Mouse (Mus musculus): ENCODE data around the gene Lrp6. TPM values are rescaled to one million over a fixed set of nuclear protein-coding genes. Genes with fewer than 3 reads are reported as not detected.
A peak's percentile ranks its signal among the peaks of the same experiment; 100 is the strongest.

Lrp6 gene
- polyA plus RNA-seq, 1 experiment = 39.6 TPM

- Histone ChIP-seq H3K36me3 (ENCODE audit: control insufficient read depth, insufficient read depth, low read length) (peaks cover 2% of the 10 kb centered on the region), H3K4me3 (ENCODE audit: insufficient read depth, low read depth, low read length) (no peak overlapping the region), H3K27me3 (replicated peaks; ENCODE audit: control insufficient read depth, insufficient read depth, low read length) (no peaks in the 10 kb centered on the region), H3K27ac (ENCODE audit: insufficient read depth, low read depth, low read length) (no peak overlapping the region), H3K4me1 (ENCODE audit: control insufficient read depth, insufficient read depth, low read length) (peaks cover 32% of the 10 kb centered on the region)
- no peak for TF ChIP-seq CTCF (conservative IDR thresholded peaks at IDR 0.05; ENCODE audit: insufficient read depth, insufficient read length, low read depth, low read length)
- TF ChIP-seq POLR2A (IDR thresholded peaks at IDR 0.05; ENCODE audit: low read depth, low read length) = no peak
- whole genome bisulfite sequencing = 70% methylated on average over 5 of the region's 5 CpGs
- DNase-seq = no peak
These were observed 40.5 kb downstream of the Lrp6 start for GRCm38 (mm10) chr6:134526275-134526674.

- H3K4me1 ChIP-seq (ENCODE audit: control insufficient read depth, insufficient read depth, low read length) = peaks cover 24% of the 10 kb centered on the region
- no peak overlapping the region for H3K4me3 ChIP-seq (ENCODE audit: insufficient read depth, low read depth, low read length)
- no peaks in the 10 kb centered on the region for H3K27me3 ChIP-seq (replicated peaks; ENCODE audit: control insufficient read depth, insufficient read depth, low read length)
- no peak overlapping the region for H3K27ac ChIP-seq (ENCODE audit: insufficient read depth, low read depth, low read length)
- no peak for DNase-seq
- TF ChIP-seq POLR2A (IDR thresholded peaks at IDR 0.05; ENCODE audit: low read depth, low read length) (no peak), CTCF (conservative IDR thresholded peaks at IDR 0.05; ENCODE audit: insufficient read depth, insufficient read length, low read depth, low read length) (no peak)
- WGBS = 53% methylated on average over 10 of the region's 10 CpGs
- peaks cover 2% of the 10 kb centered on the region for H3K36me3 ChIP-seq (ENCODE audit: control insufficient read depth, insufficient read depth, low read length)
These were observed 45.4 kb downstream of the Lrp6 start for GRCm38 (mm10) chr6:134521411-134521810.

- H3K4me1 ChIP-seq (ENCODE audit: control insufficient read depth, insufficient read depth, low read length) = peaks cover 26% of the 10 kb centered on the region
- H3K27me3 ChIP-seq (replicated peaks; ENCODE audit: control insufficient read depth, insufficient read depth, low read length) = no peaks in the 10 kb centered on the region
- no peak overlapping the region for H3K27ac ChIP-seq (ENCODE audit: insufficient read depth, low read depth, low read length)
- no peak for DNase-seq
- WGBS = 31% methylated on average over 3 of the region's 3 CpGs
- peaks cover 2% of the 10 kb centered on the region for H3K36me3 ChIP-seq (ENCODE audit: control insufficient read depth, insufficient read depth, low read length)
- TF ChIP-seq CTCF (conservative IDR thresholded peaks at IDR 0.05; ENCODE audit: insufficient read depth, insufficient read length, low read depth, low read length) = no peak
- no peak for TF ChIP-seq POLR2A (IDR thresholded peaks at IDR 0.05; ENCODE audit: low read depth, low read length)
- no peak overlapping the region for H3K4me3 ChIP-seq (ENCODE audit: insufficient read depth, low read depth, low read length)
These were observed 45.9 kb downstream of the Lrp6 start for GRCm38 (mm10) chr6:134520821-134521220.

GRCm38 (mm10) chr6:134518450-134518849 is 48.3 kb downstream of the Lrp6 start:
- no peak for TF ChIP-seq POLR2A (IDR thresholded peaks at IDR 0.05; ENCODE audit: low read depth, low read length)
- no peak for TF ChIP-seq CTCF (conservative IDR thresholded peaks at IDR 0.05; ENCODE audit: insufficient read depth, insufficient read length, low read depth, low read length)
- 69% methylated on average over 5 of the region's 5 CpGs for WGBS

GRCm38 (mm10) chr6:134517141-134517540 is 49.6 kb downstream of the Lrp6 start:
- Histone ChIP-seq H3K27ac (ENCODE audit: insufficient read depth, low read depth, low read length) (no peak overlapping the region), H3K27me3 (replicated peaks; ENCODE audit: control insufficient read depth, insufficient read depth, low read length) (no peaks in the 10 kb centered on the region), H3K4me1 (ENCODE audit: control insufficient read depth, insufficient read depth, low read length) (peaks cover 35% of the 10 kb centered on the region), H3K4me3 (ENCODE audit: insufficient read depth, low read depth, low read length) (no peak overlapping the region), H3K36me3 (ENCODE audit: control insufficient read depth, insufficient read depth, low read length) (peaks cover 2% of the 10 kb centered on the region)
- TF ChIP-seq POLR2A (IDR thresholded peaks at IDR 0.05; ENCODE audit: low read depth, low read length) (no peak), CTCF (conservative IDR thresholded peaks at IDR 0.05; ENCODE audit: insufficient read depth, insufficient read length, low read depth, low read length) (no peak)
- DNase-seq = no peak
- WGBS = 52% methylated on average over 4 of the region's 4 CpGs

More at GRCm38 (mm10) chr6:134518450-134518849, 48.3 kb downstream of the Lrp6 start:
- H3K4me1 ChIP-seq (ENCODE audit: control insufficient read depth, insufficient read depth, low read length) = peaks cover 30% of the 10 kb centered on the region
- no peak overlapping the region for H3K4me3 ChIP-seq (ENCODE audit: insufficient read depth, low read depth, low read length)
- no peak for DNase-seq
- H3K27ac ChIP-seq (ENCODE audit: insufficient read depth, low read depth, low read length) = no peak overlapping the region
- H3K27me3 ChIP-seq (replicated peaks; ENCODE audit: control insufficient read depth, insufficient read depth, low read length) = no peaks in the 10 kb centered on the region
- peaks cover 2% of the 10 kb centered on the region for H3K36me3 ChIP-seq (ENCODE audit: control insufficient read depth, insufficient read depth, low read length)

GRCm38 (mm10) chr6:134515416-134515815 is 51.3 kb downstream of the Lrp6 start:
- Histone ChIP-seq H3K4me1 (ENCODE audit: control insufficient read depth, insufficient read depth, low read length) (peaks cover 34% of the 10 kb centered on the region), H3K36me3 (ENCODE audit: control insufficient read depth, insufficient read depth, low read length) (peaks cover 2% of the 10 kb centered on the region), H3K4me3 (ENCODE audit: insufficient read depth, low read depth, low read length) (no peak overlapping the region), H3K27me3 (replicated peaks; ENCODE audit: control insufficient read depth, insufficient read depth, low read length) (no peaks in the 10 kb centered on the region), H3K27ac (ENCODE audit: insufficient read depth, low read depth, low read length) (no peak overlapping the region)
- TF ChIP-seq POLR2A (IDR thresholded peaks at IDR 0.05; ENCODE audit: low read depth, low read length) (no peak), CTCF (conservative IDR thresholded peaks at IDR 0.05; ENCODE audit: insufficient read depth, insufficient read length, low read depth, low read length) (no peak)
- peak; percentile 61 for DNase-seq
- WGBS = 52% methylated on average over 4 of the region's 4 CpGs

GRCm38 (mm10) chr6:134513896-134514510 is 52.8 kb downstream of the Lrp6 start:
- Histone ChIP-seq H3K36me3 (ENCODE audit: control insufficient read depth, insufficient read depth, low read length) (no peaks in the 10 kb centered on the region; the same call in 1 of the 2 replicates), H3K27me3 (replicated peaks; ENCODE audit: control insufficient read depth, insufficient read depth, low read length) (no peaks in the 10 kb centered on the region), H3K4me1 (ENCODE audit: control insufficient read depth, insufficient read depth, low read length) (peaks cover 41% of the 10 kb centered on the region), H3K27ac (ENCODE audit: insufficient read depth, low read depth, low read length) (no peak overlapping the region), H3K4me3 (ENCODE audit: insufficient read depth, low read depth, low read length) (no peak overlapping the region)
- 43% methylated on average over 3 of the region's 3 CpGs for WGBS
- TF ChIP-seq POLR2A (IDR thresholded peaks at IDR 0.05; ENCODE audit: low read depth, low read length) (no peak), CTCF (conservative IDR thresholded peaks at IDR 0.05; ENCODE audit: insufficient read depth, insufficient read length, low read depth, low read length) (no peak)
- DNase-seq = peak; percentile 79

Data from kidney, adult 2 months (tissue).